Mouse (Mus musculus): ENCODE results near the gene Fer. TPM values are rescaled to one million over a fixed set of nuclear protein-coding genes. Genes with fewer than 3 reads are reported as not detected.

Gene Fer
- polyA plus RNA-seq, 1 experiment from 2014 or later = 36.0 TPM

GRCm38 (mm10) chr17:64003444-64003843 lies 140.6 kb downstream of the Fer start:
- Histone ChIP-seq H3K36me3 (ENCODE audit: control insufficient read depth, insufficient read depth, low read length) (no peaks in the 10 kb centered on the region), H3K27ac (ENCODE audit: low read depth, low read length) (no peak overlapping the region), H3K4me1 (ENCODE audit: control insufficient read depth, insufficient read depth, low read length) (no peaks in the 10 kb centered on the region), H3K4me2 (ENCODE audit: low read depth) (no peak overlapping the region), H3K9ac (ENCODE audit: low read length) (no peak overlapping the region), H3K9me3 (ENCODE audit: control insufficient read depth, low read length) (no peaks in the 10 kb centered on the region), H3K27me3 (ENCODE audit: control insufficient read depth, insufficient read depth, low read length) (no peaks in the 10 kb centered on the region), H3K4me3 (ENCODE audit: low read depth, low read length) (no peak overlapping the region)
- ATAC-seq (ENCODE audit: insufficient read depth, low FRiP score, low TSS enrichment) (no peak), DNase-seq (ENCODE audit: low spot score) (peak; percentile 32)
- 79% methylated on average over 13 of the region's 13 CpGs for WGBS

- Histone ChIP-seq H3K36me3 (ENCODE audit: control insufficient read depth, insufficient read depth, low read length) (no peaks in the 10 kb centered on the region), H3K4me2 (ENCODE audit: low read depth) (no peak overlapping the region), H3K9me3 (ENCODE audit: control insufficient read depth, low read length) (no peaks in the 10 kb centered on the region), H3K27ac (ENCODE audit: low read depth, low read length) (no peak overlapping the region), H3K9ac (ENCODE audit: low read length) (no peak overlapping the region), H3K4me3 (ENCODE audit: low read depth, low read length) (no peak overlapping the region), H3K27me3 (ENCODE audit: control insufficient read depth, insufficient read depth, low read length) (no peaks in the 10 kb centered on the region), H3K4me1 (ENCODE audit: control insufficient read depth, insufficient read depth, low read length) (no peaks in the 10 kb centered on the region)
- no peak for ATAC-seq (ENCODE audit: insufficient read depth, low FRiP score, low TSS enrichment)
- DNase-seq (ENCODE audit: low spot score) = no peak
- 82% methylated on average over 4 of the region's 4 CpGs for WGBS
Observed at GRCm38 (mm10) chr17:64005575-64006249, 142.8 kb downstream of the Fer start.

- Histone ChIP-seq H3K9me3 (ENCODE audit: control insufficient read depth, low read length) (no peaks in the 10 kb centered on the region), H3K27ac (ENCODE audit: low read depth, low read length) (no peak overlapping the region), H3K4me2 (ENCODE audit: low read depth) (no peak overlapping the region), H3K4me3 (ENCODE audit: low read depth, low read length) (no peak overlapping the region), H3K27me3 (ENCODE audit: control insufficient read depth, insufficient read depth, low read length) (no peaks in the 10 kb centered on the region), H3K9ac (ENCODE audit: low read length) (no peak overlapping the region), H3K36me3 (ENCODE audit: control insufficient read depth, insufficient read depth, low read length) (no peaks in the 10 kb centered on the region), H3K4me1 (ENCODE audit: control insufficient read depth, insufficient read depth, low read length) (no peaks in the 10 kb centered on the region)
- DNase-seq (ENCODE audit: low spot score) (no peak), ATAC-seq (ENCODE audit: insufficient read depth, low FRiP score, low TSS enrichment) (no peak)
- 82% methylated on average over 4 of the region's 4 CpGs for WGBS
Observed at GRCm38 (mm10) chr17:64016606-64017005, 153.7 kb downstream of the Fer start.

- Histone ChIP-seq H3K27ac (ENCODE audit: low read depth, low read length) (no peak overlapping the region), H3K36me3 (ENCODE audit: control insufficient read depth, insufficient read depth, low read length) (no peaks in the 10 kb centered on the region), H3K9me3 (ENCODE audit: control insufficient read depth, low read length) (no peaks in the 10 kb centered on the region), H3K4me2 (ENCODE audit: low read depth) (no peak overlapping the region), H3K9ac (ENCODE audit: low read length) (no peak overlapping the region), H3K27me3 (ENCODE audit: control insufficient read depth, insufficient read depth, low read length) (no peaks in the 10 kb centered on the region), H3K4me3 (ENCODE audit: low read depth, low read length) (no peak overlapping the region), H3K4me1 (ENCODE audit: control insufficient read depth, insufficient read depth, low read length) (no peaks in the 10 kb centered on the region)
- DNase-seq (ENCODE audit: low spot score) (no peak), ATAC-seq (ENCODE audit: insufficient read depth, low FRiP score, low TSS enrichment) (no peak)
- 94% methylated on average over 6 of the region's 6 CpGs for WGBS
Observed at GRCm38 (mm10) chr17:64018240-64018639, 155.4 kb downstream of the Fer start.

DNA sequence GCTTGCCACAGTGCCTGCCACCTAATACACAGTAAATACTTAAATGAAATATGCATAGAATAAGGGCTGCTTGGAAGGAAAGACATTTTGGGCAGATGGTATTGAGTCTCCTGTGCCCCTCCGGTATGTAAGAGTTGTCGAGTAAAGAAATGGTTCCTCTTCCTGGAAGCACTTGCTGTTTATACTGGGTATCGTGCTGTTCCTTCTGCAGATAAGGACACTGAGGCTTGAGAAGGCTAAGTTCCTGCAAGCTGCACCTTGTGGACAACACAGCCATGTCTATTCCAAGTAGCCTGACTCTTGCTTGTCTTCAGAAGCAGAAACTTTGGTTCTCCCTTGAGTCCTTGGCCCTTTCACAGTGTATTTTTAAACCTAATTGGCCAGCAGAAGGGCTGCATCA lies 156.0 kb downstream of the Fer start:
- no peaks in the 10 kb centered on the region for H3K36me3 ChIP-seq (ENCODE audit: control insufficient read depth, insufficient read depth, low read length)
- H3K27ac ChIP-seq (ENCODE audit: low read depth, low read length) = no peak overlapping the region
- H3K4me3 ChIP-seq (ENCODE audit: low read depth, low read length) = no peak overlapping the region
- no peaks in the 10 kb centered on the region for H3K9me3 ChIP-seq (ENCODE audit: control insufficient read depth, low read length)
- no peak for DNase-seq (ENCODE audit: low spot score)
- no peak for ATAC-seq (ENCODE audit: insufficient read depth, low FRiP score, low TSS enrichment)
- no peaks in the 10 kb centered on the region for H3K4me1 ChIP-seq (ENCODE audit: control insufficient read depth, insufficient read depth, low read length)
- no peak overlapping the region for H3K9ac ChIP-seq (ENCODE audit: low read length)
- WGBS = 90% methylated on average over 3 of the region's 3 CpGs
- no peak overlapping the region for H3K4me2 ChIP-seq (ENCODE audit: low read depth)
- H3K27me3 ChIP-seq (ENCODE audit: control insufficient read depth, insufficient read depth, low read length) = no peaks in the 10 kb centered on the region

DNA sequence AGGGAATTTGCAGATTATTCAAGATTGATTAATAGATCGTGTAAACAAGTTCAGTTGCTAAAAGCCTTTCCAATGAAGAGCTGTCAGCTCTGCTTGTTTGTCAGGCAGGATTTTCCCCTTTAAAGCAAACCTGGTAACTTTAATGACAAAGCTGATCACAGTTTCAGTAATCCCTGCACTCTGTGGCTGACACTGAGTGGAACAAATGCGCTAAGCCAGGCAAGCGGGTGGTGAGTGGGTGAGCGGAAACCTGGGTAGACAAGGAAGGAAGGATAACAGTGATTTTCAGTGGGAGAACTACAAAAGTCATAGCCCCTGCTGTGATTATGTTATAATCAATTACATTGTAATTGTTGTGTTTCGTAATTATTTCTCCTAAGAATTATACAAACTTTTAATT lies 156.8 kb downstream of the Fer start:
- Histone ChIP-seq H3K27me3 (ENCODE audit: control insufficient read depth, insufficient read depth, low read length) (no peaks in the 10 kb centered on the region), H3K4me1 (ENCODE audit: control insufficient read depth, insufficient read depth, low read length) (no peaks in the 10 kb centered on the region), H3K27ac (ENCODE audit: low read depth, low read length) (no peak overlapping the region), H3K4me2 (ENCODE audit: low read depth) (no peak overlapping the region), H3K36me3 (ENCODE audit: control insufficient read depth, insufficient read depth, low read length) (no peaks in the 10 kb centered on the region), H3K9me3 (ENCODE audit: control insufficient read depth, low read length) (no peaks in the 10 kb centered on the region), H3K9ac (ENCODE audit: low read length) (no peak overlapping the region), H3K4me3 (ENCODE audit: low read depth, low read length) (no peak overlapping the region)
- 87% methylated on average over 5 of the region's 5 CpGs for WGBS
- no peak for ATAC-seq (ENCODE audit: insufficient read depth, low FRiP score, low TSS enrichment)
- DNase-seq (ENCODE audit: low spot score) = no peak

- Histone ChIP-seq H3K9ac (ENCODE audit: low read length) (no peak overlapping the region), H3K27me3 (ENCODE audit: control insufficient read depth, insufficient read depth, low read length) (no peaks in the 10 kb centered on the region), H3K4me3 (ENCODE audit: low read depth, low read length) (no peak overlapping the region), H3K4me1 (ENCODE audit: control insufficient read depth, insufficient read depth, low read length) (no peaks in the 10 kb centered on the region), H3K36me3 (ENCODE audit: control insufficient read depth, insufficient read depth, low read length) (no peaks in the 10 kb centered on the region), H3K4me2 (ENCODE audit: low read depth) (no peak overlapping the region), H3K27ac (ENCODE audit: low read depth, low read length) (no peak overlapping the region), H3K9me3 (ENCODE audit: control insufficient read depth, low read length) (no peaks in the 10 kb centered on the region)
- ATAC-seq (ENCODE audit: insufficient read depth, low FRiP score, low TSS enrichment) = no peak
- DNase-seq (ENCODE audit: low spot score) = no peak
- WGBS = 82% methylated on average over 2 of the region's 2 CpGs
Observed at GRCm38 (mm10) chr17:64026485-64026884, 163.6 kb downstream of the Fer start.

DNA sequence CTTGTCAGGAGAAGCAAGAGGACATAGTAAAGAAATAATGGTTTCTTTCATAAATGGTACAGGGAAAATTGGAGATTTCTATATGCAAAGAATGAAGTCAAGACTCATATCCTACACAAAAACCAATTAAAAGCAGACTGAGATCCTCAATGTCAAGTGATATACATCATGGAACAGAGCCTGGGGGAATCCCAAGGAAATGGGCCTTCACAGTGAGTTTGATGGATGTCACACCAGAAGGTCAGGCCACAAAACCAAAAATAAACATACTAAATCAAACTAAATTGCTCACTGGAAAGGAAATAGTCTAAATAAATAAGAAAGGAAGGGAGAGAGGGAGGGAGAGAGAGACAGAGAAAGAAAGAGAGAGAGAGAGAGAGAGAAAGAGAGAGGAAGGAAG lies 178.9 kb downstream of the Fer start:
- Histone ChIP-seq H3K36me3 (ENCODE audit: control insufficient read depth, insufficient read depth, low read length) (no peaks in the 10 kb centered on the region), H3K4me2 (ENCODE audit: low read depth) (no peak overlapping the region), H3K27me3 (ENCODE audit: control insufficient read depth, insufficient read depth, low read length) (no peaks in the 10 kb centered on the region), H3K9ac (ENCODE audit: low read length) (no peak overlapping the region), H3K9me3 (ENCODE audit: control insufficient read depth, low read length) (no peaks in the 10 kb centered on the region), H3K27ac (ENCODE audit: low read depth, low read length) (no peak overlapping the region), H3K4me3 (ENCODE audit: low read depth, low read length) (no peak overlapping the region), H3K4me1 (ENCODE audit: control insufficient read depth, insufficient read depth, low read length) (0 out of 2 replicates have a peak, but pooled peaks cover 3% of the 10 kb centered on the region)
- ATAC-seq (ENCODE audit: insufficient read depth, low FRiP score, low TSS enrichment) (no peak), DNase-seq (ENCODE audit: low spot score) (no peak)

- ATAC-seq (ENCODE audit: insufficient read depth, low FRiP score, low TSS enrichment) = no peak
- H3K36me3 ChIP-seq (ENCODE audit: control insufficient read depth, insufficient read depth, low read length) = no peaks in the 10 kb centered on the region
- no peak overlapping the region for H3K4me2 ChIP-seq (ENCODE audit: low read depth)
- no peaks in the 10 kb centered on the region for H3K27me3 ChIP-seq (ENCODE audit: control insufficient read depth, insufficient read depth, low read length)
- no peak overlapping the region for H3K4me3 ChIP-seq (ENCODE audit: low read depth, low read length)
- no peak overlapping the region for H3K9ac ChIP-seq (ENCODE audit: low read length)
- H3K9me3 ChIP-seq (ENCODE audit: control insufficient read depth, low read length) = no peaks in the 10 kb centered on the region
- no peak overlapping the region for H3K27ac ChIP-seq (ENCODE audit: low read depth, low read length)
- no peak for DNase-seq (ENCODE audit: low spot score)
- H3K4me1 ChIP-seq (ENCODE audit: control insufficient read depth, insufficient read depth, low read length) = 0 out of 2 replicates have a peak, but pooled peaks cover 3% of the 10 kb centered on the region
- WGBS = 56% methylated on average over 7 of the region's 7 CpGs
Observed at GRCm38 (mm10) chr17:64045326-64045725, 182.5 kb downstream of the Fer start.
